ENCODE assay signal across 8 mouse cellular contexts in the genomic region with DNA sequence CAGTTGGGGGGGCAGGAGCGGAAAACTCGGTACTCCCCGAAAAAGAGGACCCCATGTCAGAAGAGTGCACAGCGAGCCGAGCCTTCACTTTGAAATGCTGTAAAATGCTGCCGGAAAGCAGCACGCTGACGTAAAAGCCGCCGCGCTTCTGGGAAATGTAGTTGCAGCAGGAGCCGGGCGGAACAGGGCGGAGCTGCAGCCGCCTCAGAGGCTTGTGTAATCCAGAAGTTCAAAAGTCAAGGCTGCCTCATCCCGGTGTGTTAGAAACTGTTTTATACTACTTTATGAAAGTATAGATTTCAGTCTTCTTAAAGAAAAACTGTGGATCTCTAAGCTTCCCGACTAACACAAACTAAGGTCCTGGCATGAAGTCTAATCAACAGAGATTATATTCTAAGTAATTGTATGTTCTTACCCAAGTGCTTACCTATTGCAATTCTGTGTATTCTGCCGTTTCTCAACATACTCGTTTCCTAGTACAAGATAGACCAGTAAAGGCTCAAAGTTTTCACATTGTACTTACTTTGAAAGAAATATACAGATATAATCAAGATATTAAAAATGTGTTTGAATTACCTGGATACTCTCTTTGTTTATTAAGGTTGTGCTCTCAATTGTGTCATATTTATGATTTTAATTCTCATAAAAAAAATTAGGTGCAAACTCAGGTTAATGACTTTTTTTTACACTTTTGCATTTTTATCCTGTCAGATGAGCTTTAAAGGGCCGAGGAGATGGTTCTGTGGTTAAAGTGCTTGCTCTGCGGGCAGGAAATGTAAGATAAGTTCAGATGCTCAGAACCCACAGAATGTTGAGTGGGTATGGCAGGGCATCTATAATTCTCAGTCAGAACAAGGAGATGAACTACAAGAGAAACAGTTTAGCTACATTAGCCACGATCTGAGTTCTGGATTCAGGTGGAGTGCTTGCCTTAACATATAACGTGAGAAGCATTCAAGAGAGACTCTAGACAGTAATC. TPM values are rescaled to one million over a fixed set of nuclear protein-coding genes. Genes with fewer than 3 reads are reported as not detected.
DNase-seq lines count a peak whose midpoint lies in the region; ATAC-seq and TF ChIP-seq lines count a peak whose summit lies in the region.

A gene (minus strand): TSS at position 109 of the 979 bp plus-strand sequence.

- peak within 1 kb of the TSS; percentile 56 for H3K4me2 ChIP-seq in forebrain, postnatal 0 days (ENCODE audit: low read depth)
- peak within 1 kb of the TSS; percentile 57 for H3K4me2 ChIP-seq in lung, embryonic 15.5 days

- peak; percentile 97 for ATAC-seq in forebrain, postnatal 0 days
- ATAC-seq in lung, embryonic 15.5 days (ENCODE audit: borderline replicate concordance, extremely low read depth, low FRiP score, low TSS enrichment) = peak; percentile 96

- peak within 1 kb of the TSS; percentile 98 for H3K9ac ChIP-seq in MEL (ENCODE audit: control insufficient read depth, low read depth, low read length, poor library complexity, severe bottlenecking)
- H3K9ac ChIP-seq in forebrain, postnatal 0 days = peak within 1 kb of the TSS; percentile 91
- peak within 1 kb of the TSS; percentile 81 for H3K9ac ChIP-seq in lung, embryonic 15.5 days

- TF ChIP-seq CTCF in MEL (IDR thresholded peaks at IDR 0.05 in 2 of 3, conservative IDR thresholded peaks at IDR 0.05 in 1 of 3; ENCODE audit: control insufficient read depth in 1 of 3, insufficient read depth in 1 of 3, low read depth in 2 of 3, low read length in 3 of 3, poor library complexity in 1 of 3, severe bottlenecking in 1 of 3) = no peak
- no peak for TF ChIP-seq CTCF in cerebellum, adult 2 months (IDR thresholded peaks at IDR 0.05; ENCODE audit: borderline replicate concordance, insufficient read depth, low read depth, low read length)
- no peak for TF ChIP-seq CTCF in forebrain, postnatal 0 days (IDR thresholded peaks at IDR 0.05; ENCODE audit: low read depth)

- 17% methylated on average over 23 of the region's 23 CpGs for WGBS in cerebellum, adult 2 months
- WGBS in forebrain, postnatal 0 days = 19% methylated on average over 23 of the region's 23 CpGs
- 16% methylated on average over 23 of the region's 23 CpGs for WGBS in lung, embryonic 15.5 days

- peaks cover 0 to 18% of the 10 kb centered on the region in 2 experiments; a peak in 2 of 4 replicates for H3K36me3 ChIP-seq in MEL (ENCODE audit: control insufficient read depth in 1 of 2, insufficient read depth in 2 of 2, low read length in 2 of 2)
- H3K36me3 ChIP-seq in forebrain, postnatal 0 days (ENCODE audit: insufficient read depth) = no peaks in the 10 kb centered on the region
- H3K36me3 ChIP-seq in lung, embryonic 15.5 days = peaks cover 11% of the 10 kb centered on the region

- peak in 1 of 2 experiments; percentile 82; a peak in 2 of 4 replicates for TF ChIP-seq POLR2A in MEL (IDR thresholded peaks at IDR 0.05; ENCODE audit: control insufficient read depth in 1 of 2, insufficient read depth in 1 of 2, low read depth in 1 of 2, low read length in 2 of 2, poor library complexity in 1 of 2)
- TF ChIP-seq POLR2A in cerebellum, adult 2 months (IDR thresholded peaks at IDR 0.05; ENCODE audit: borderline replicate concordance, insufficient read depth, low read length) = peak; percentile 67; the same call in 1 of the 2 replicates

- peak within 1 kb of the TSS; percentile 75 to 85 for H3K4me3 ChIP-seq in MEL (ENCODE audit: control insufficient read depth in 1 of 2, insufficient read depth in 1 of 2, low read depth in 2 of 2, low read length in 2 of 2)
- peak within 1 kb of the TSS; percentile 83 for H3K4me3 ChIP-seq in cerebellum, adult 2 months (replicated peaks; ENCODE audit: insufficient read depth, low read depth, low read length)
- peak within 1 kb of the TSS; percentile 77 for H3K4me3 ChIP-seq in forebrain, postnatal 0 days (ENCODE audit: low read depth, low read length)
- peak within 1 kb of the TSS; percentile 90 for H3K4me3 ChIP-seq in lung, embryonic 15.5 days

- TF ChIP-seq RAD21 in MEL (IDR thresholded peaks at IDR 0.05; ENCODE audit: low read depth, low read length) = no peak

- TF ChIP-seq EP300 in MEL (IDR thresholded peaks at IDR 0.05; ENCODE audit: low read depth in 1 of 2, low read length in 2 of 2) = peak; percentile 43 to 51; a peak in 2 of 4 replicates

- peaks cover 9% of the 10 kb centered on the region for H3K79me2 ChIP-seq in MEL (ENCODE audit: control insufficient read depth, insufficient read depth, low read length, poor library complexity)

- no peaks in the 10 kb centered on the region for H3K27me3 ChIP-seq in MEL (ENCODE audit: control insufficient read depth in 1 of 2, insufficient read depth in 2 of 2, low read length in 2 of 2)
- no peaks in the 10 kb centered on the region for H3K27me3 ChIP-seq in cerebellum, adult 2 months (ENCODE audit: control insufficient read depth, insufficient read depth, low read length)
- H3K27me3 ChIP-seq in forebrain, postnatal 0 days (ENCODE audit: insufficient read depth, low read length) = no peaks in the 10 kb centered on the region
- H3K27me3 ChIP-seq in lung, embryonic 15.5 days = no peaks in the 10 kb centered on the region

- peak; percentile 96 for DNase-seq in MEL (ENCODE audit: low read depth, low spot score)
- DNase-seq in cerebellum, adult 2 months = peak; percentile 93 to 96
- peak; percentile 95 for DNase-seq in forebrain, postnatal 0 days
- peak; percentile 95 for DNase-seq in heart, postnatal 4 days
- DNase-seq in layer of hippocampus, adult 8-10 months (ENCODE audit: low spot score in 2 of 2) = peak; percentile 88 to 96
- peak; percentile 81 for DNase-seq in ovary, adult 18-20 months (ENCODE audit: low spot score)
- DNase-seq in thymus, postnatal 0 days (ENCODE audit: low spot score) = peak; percentile 96

- H3K4me1 ChIP-seq in MEL (ENCODE audit: control insufficient read depth in 1 of 2, insufficient read depth in 2 of 2, low read length in 2 of 2) = peaks cover 2 to 9% of the 10 kb centered on the region in 2 experiments
- no peaks in the 10 kb centered on the region; the same call in none of the 2 replicates for H3K4me1 ChIP-seq in cerebellum, adult 2 months (ENCODE audit: control insufficient read depth, insufficient read depth, low read length)
- no peaks in the 10 kb centered on the region for H3K4me1 ChIP-seq in forebrain, postnatal 0 days (ENCODE audit: insufficient read depth)
- H3K4me1 ChIP-seq in lung, embryonic 15.5 days = no peaks in the 10 kb centered on the region; the same call in 1 of the 2 replicates

- no peaks in the 10 kb centered on the region for H3K9me3 ChIP-seq in MEL (replicated peaks; ENCODE audit: insufficient read depth, low read length)
- no peaks in the 10 kb centered on the region for H3K9me3 ChIP-seq in forebrain, postnatal 0 days (ENCODE audit: low read length)
- no peaks in the 10 kb centered on the region for H3K9me3 ChIP-seq in lung, embryonic 15.5 days

- peak within 1 kb of the TSS; percentile 38 for H3K27ac ChIP-seq in MEL (ENCODE audit: control insufficient read depth, low read depth, low read length)
- H3K27ac ChIP-seq in cerebellum, adult 2 months (ENCODE audit: insufficient read depth, low read length) = peak within 1 kb of the TSS; percentile 44; the same call in 1 of the 2 replicates
- H3K27ac ChIP-seq in forebrain, postnatal 0 days (ENCODE audit: low read depth, low read length) = peak within 1 kb of the TSS; percentile 78
- no peak within 1 kb of the TSS for H3K27ac ChIP-seq in lung, embryonic 15.5 days

TF ChIP-seq in MEL, 35 proteins besides CTCF, POLR2A, EP300 and RAD21 (continues in another document):
- peak; percentile 17; the same call in 1 of the 2 replicates for TF ChIP-seq MEF2A (IDR thresholded peaks at IDR 0.05; ENCODE audit: extremely low read depth, insufficient replicate concordance, low read depth, low read length, poor library complexity, severe bottlenecking)
- peak; percentile 86 for TF ChIP-seq ELF1 (IDR thresholded peaks at IDR 0.05; ENCODE audit: low read depth, low read length)
- TF ChIP-seq TAL1 (IDR thresholded peaks at IDR 0.05; ENCODE audit: low read length) = 0 out of 2 replicates have a peak, but pooled peaks have one; percentile 5
- TF ChIP-seq ZKSCAN1 (IDR thresholded peaks at IDR 0.05; ENCODE audit: low read depth, low read length) = no peak
- no peak for TF ChIP-seq CHD1 (IDR thresholded peaks at IDR 0.05; ENCODE audit: low read depth, low read length)
- TF ChIP-seq USF1 (IDR thresholded peaks at IDR 0.05; ENCODE audit: low read depth, low read length) = 0 out of 2 replicates have a peak, but pooled peaks have one; percentile 26
- TF ChIP-seq POLR2AphosphoS2 (IDR thresholded peaks at IDR 0.05; ENCODE audit: low read length) = no peak; the same call in 1 of the 2 replicates
- no peak for TF ChIP-seq USF2 (IDR thresholded peaks at IDR 0.05; ENCODE audit: borderline replicate concordance in 1 of 2, insufficient read depth in 1 of 2, low read depth in 1 of 2, low read length in 2 of 2)
- TF ChIP-seq NELFE (IDR thresholded peaks at IDR 0.05; ENCODE audit: low read depth, low read length) = peak; percentile 78
- TF ChIP-seq SIN3A (IDR thresholded peaks at IDR 0.05; ENCODE audit: low read length) = peak; percentile 77
- TF ChIP-seq ZNF384 (IDR thresholded peaks at IDR 0.05; ENCODE audit: low read depth, low read length) = peak; percentile 80
- peak; percentile 19; the same call in 1 of the 2 replicates for TF ChIP-seq GABPA (IDR thresholded peaks at IDR 0.05; ENCODE audit: low read depth, low read length)
- no peak for TF ChIP-seq CHD2 (IDR thresholded peaks at IDR 0.05; ENCODE audit: low read length)
- no peak for TF ChIP-seq MYB (IDR thresholded peaks at IDR 0.05; ENCODE audit: low read depth, low read length)
- no peak for TF ChIP-seq GATA1 (IDR thresholded peaks at IDR 0.05; ENCODE audit: low read depth, low read length)
- peak; percentile 85 for TF ChIP-seq MXI1 (IDR thresholded peaks at IDR 0.05; ENCODE audit: low read depth, low read length)
- no peak; the same call in 1 of the 2 replicates for TF ChIP-seq MAZ (IDR thresholded peaks at IDR 0.05; ENCODE audit: low read depth, low read length)
- 0 out of 2 replicates have a peak, but pooled peaks have one; percentile 19 for TF ChIP-seq MYC (IDR thresholded peaks at IDR 0.05; ENCODE audit: low read depth, low read length)

RNA-seq across cellular contexts. Expression of the gene that starts here (rescaled TPM):
- 107 TPM in 2 replicates for total RNA-seq in MEL (2012; rRNA removed)
- polyA plus RNA-seq in MEL (2012; ENCODE audit: insufficient read depth in 1 of 2, insufficient read length in 2 of 2, low read depth in 1 of 2, low replicate concordance in 2 of 2, missing spikeins in 1 of 2) = 100 to 1,000 TPM; 110 to 204 TPM
- 55.2 and 59.8 TPM in 2 replicates for polyA plus RNA-seq in cerebellum, adult 2 months (2012; rRNA removed)
- 48.9 and 63.5 TPM in 2 replicates for total RNA-seq in forebrain, postnatal 0 days (2014; rRNA removed)
- 93.2 and 102 TPM in 2 replicates for polyA plus RNA-seq in forebrain, postnatal 0 days (2015; fragmentation: Nextera tagmentation; extraction: Ambion mirVana)
- 10 to 100 TPM; 62.7 to 65.4 TPM for total RNA-seq in heart, postnatal 4 days (2021)
- 10 to 100 TPM; 42.1 to 47.3 (median 43.0) TPM for total RNA-seq in layer of hippocampus, adult 8-10 months (2022)
- 126 TPM in 2 replicates for polyA plus RNA-seq in lung, embryonic 15.5 days (2015; fragmentation: Nextera tagmentation; extraction: Ambion mirVana)
- polyA plus RNA-seq in thymus, postnatal 0 days (2015; fragmentation: Nextera tagmentation; extraction: Ambion mirVana) = 181 and 187 TPM in 2 replicates
